Comparison of ENCODE assay signal across 11 mouse cellular contexts in genomic region chr10:3414813-3415212, GRCm38 (mm10). TPM values are rescaled to one million over a fixed set of nuclear protein-coding genes. Genes with fewer than 3 reads are reported as not detected.
DNase-seq lines count a peak whose midpoint lies in the region; ATAC-seq and TF ChIP-seq lines count a peak whose summit lies in the region.
"Had no signal": no experiment of that assay in that cellular context is flagged by ENCODE, and none has a peak within 500 bp of the region (broad histone marks: within the 10 kb centered on the region; RNA-seq: fewer than 3 reads in every experiment).

No protein-coding gene starts in this region.

- no peak overlapping the region for H3K27ac ChIP-seq in lung, postnatal 0 days (ENCODE audit: low read length)
- H3K27ac ChIP-seq in forebrain, embryonic 13.5 days: no peak overlapping the region
- H3K27ac ChIP-seq: embryonic facial prominence, embryonic 15.5 days had no signal

- no peaks in the 10 kb centered on the region for H3K4me1 ChIP-seq in lung, postnatal 0 days (ENCODE audit: insufficient read depth, low read depth, low read length)
- H3K4me1 ChIP-seq in forebrain, embryonic 13.5 days: no peaks in the 10 kb centered on the region
- H3K4me1 ChIP-seq: embryonic facial prominence, embryonic 15.5 days had no signal

- H3K4me2 ChIP-seq in lung, postnatal 0 days (replicated peaks; ENCODE audit: low read depth, low read length): no peak overlapping the region
- no peak overlapping the region for H3K4me2 ChIP-seq in forebrain, embryonic 13.5 days
- H3K4me2 ChIP-seq: embryonic facial prominence, embryonic 15.5 days had no signal

- DNase-seq in layer of hippocampus, adult 9-11 months: peak; percentile 15
- no peak for DNase-seq in layer of hippocampus, adult 8-10 months (ENCODE audit: low spot score in 2 of 2)
- DNase-seq in cerebellum, adult 8-10 months: peak; percentile 47
- peak; percentile 65 to 82 for DNase-seq in heart, adult 9 months (ENCODE audit: low spot score in 2 of 2)
- no peak for DNase-seq in lung, postnatal 0 days (ENCODE audit: low spot score)
- DNase-seq in T-cell, adult 2 months (ENCODE audit: low spot score): no peak
- no peak for DNase-seq in retina, postnatal 1 day
- DNase-seq: kidney, adult 11 months had no signal

- no peaks in the 10 kb centered on the region for H3K9me3 ChIP-seq in lung, postnatal 0 days (ENCODE audit: low read length)
- H3K9me3 ChIP-seq in forebrain, embryonic 13.5 days (replicated peaks): no peaks in the 10 kb centered on the region
- H3K9me3 ChIP-seq: embryonic facial prominence, embryonic 15.5 days had no signal

- no peak overlapping the region for H3K9ac ChIP-seq in lung, postnatal 0 days (replicated peaks; ENCODE audit: low read depth)
- no peak overlapping the region for H3K9ac ChIP-seq in forebrain, embryonic 13.5 days
- H3K9ac ChIP-seq: embryonic facial prominence, embryonic 15.5 days had no signal

- ATAC-seq in lung, postnatal 0 days: 0 out of 2 replicates have a peak, but pooled peaks have one; percentile 17
- ATAC-seq in forebrain, embryonic 13.5 days: no peak

- H3K36me3 ChIP-seq in lung, postnatal 0 days (ENCODE audit: insufficient read depth, low read length): no peaks in the 10 kb centered on the region
- H3K36me3 ChIP-seq in forebrain, embryonic 13.5 days (ENCODE audit: poor library complexity, severe bottlenecking): no peaks in the 10 kb centered on the region
- H3K36me3 ChIP-seq: embryonic facial prominence, embryonic 15.5 days had no signal

- no peak for TF ChIP-seq EP300 in lung, postnatal 0 days (IDR thresholded peaks at IDR 0.05)

- 55% methylated on average over 5 of the region's 5 CpGs for WGBS in lung, postnatal 0 days
- whole genome bisulfite sequencing in forebrain, embryonic 13.5 days: 86% methylated on average over 5 of the region's 5 CpGs

- H3K27me3 ChIP-seq in lung, postnatal 0 days (replicated peaks; ENCODE audit: insufficient read depth, low read length): no peaks in the 10 kb centered on the region
- H3K27me3 ChIP-seq in forebrain, embryonic 13.5 days: no peaks in the 10 kb centered on the region
- H3K27me3 ChIP-seq: CH12.LX; embryonic facial prominence, embryonic 15.5 days had no signal

- no peak for TF ChIP-seq CTCF in lung, postnatal 0 days (IDR thresholded peaks at IDR 0.05)

- no peak overlapping the region for H3K4me3 ChIP-seq in lung, postnatal 0 days (ENCODE audit: low read depth, low read length)
- no peak overlapping the region for H3K4me3 ChIP-seq in forebrain, embryonic 13.5 days
- H3K4me3 ChIP-seq: embryonic facial prominence, embryonic 15.5 days had no signal

RNA-seq across cellular contexts. Expression of gene Ppp1r14c, which starts 49.0 kb away (rescaled TPM):
- 10 to 100 TPM; 16.8 to 18.5 (median 17.7) TPM for total RNA-seq in layer of hippocampus, adult 8-10 months (2022)
- 139 and 148 TPM in 2 replicates for polyA plus RNA-seq in lung, postnatal 0 days (2015; fragmentation: Nextera tagmentation; extraction: Ambion mirVana)
- 22.2 and 26.1 TPM in 2 replicates for polyA plus RNA-seq in forebrain, embryonic 13.5 days (2015; fragmentation: Nextera tagmentation; extraction: Ambion mirVana)
- total RNA-seq: CH12.LX had no signal

Comparison
In these comparisons a context has a peak if more than half of its experiments do, and no peak if none do; other contexts are left out.
1. DNase-seq: peak in layer of hippocampus, adult 9-11 months (single experiment), cerebellum, adult 8-10 months (single experiment) and heart, adult 9 months (2 of 2); none in layer of hippocampus, adult 8-10 months (0 of 2), lung, postnatal 0 days (single experiment), T-cell, adult 2 months (single experiment) and retina, postnatal 1 day (single experiment).